Comparison of ENCODE assay signal across 8 mouse cellular contexts in the genomic region with DNA sequence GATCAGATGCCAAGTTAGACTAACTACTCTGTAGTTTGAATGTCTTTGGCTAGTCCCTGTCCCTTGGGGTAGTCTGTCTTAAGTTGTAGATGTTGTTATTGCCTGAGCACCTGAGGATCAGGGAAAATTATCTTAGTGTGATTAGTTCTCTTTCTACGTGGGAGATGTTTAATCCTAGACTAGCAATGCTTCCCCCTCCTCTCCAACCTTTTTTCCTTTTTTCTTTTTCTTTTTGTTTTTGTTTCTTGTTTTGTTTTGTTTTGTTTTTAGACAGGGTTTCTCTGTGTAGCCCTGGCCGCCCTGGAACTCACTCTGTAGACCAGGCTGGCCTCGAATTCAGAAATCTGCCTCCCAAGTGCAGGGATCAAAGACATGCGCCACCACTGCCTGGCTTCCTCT. TPM values are rescaled to one million over a fixed set of nuclear protein-coding genes. Genes with fewer than 3 reads are reported as not detected.
A peak's percentile ranks its signal among the peaks of the same experiment; 100 is the strongest.
DNase-seq lines count a peak whose midpoint lies in the region; ATAC-seq and TF ChIP-seq lines count a peak whose summit lies in the region.

A gene (minus strand): TSS at position 100 of the 399 bp plus-strand sequence.

- ATAC-seq in hindbrain, postnatal 0 days: no peak
- ATAC-seq in megakaryocyte, adult 5-6 weeks (ENCODE audit: poor library complexity, severe bottlenecking): no peak

- H3K9ac ChIP-seq in hindbrain, postnatal 0 days (replicated peaks; ENCODE audit: low read length): peak within 1 kb of the TSS; percentile 98

- H3K4me2 ChIP-seq in hindbrain, postnatal 0 days (ENCODE audit: low read depth, low read length): peak within 1 kb of the TSS; percentile 98

- H3K36me3 ChIP-seq in hindbrain, postnatal 0 days (ENCODE audit: insufficient read depth, low read length): peaks cover 4% of the 10 kb centered on the region; the same call in 1 of the 2 replicates

- H3K4me3 ChIP-seq in gastrocnemius, adult 2 months: peak within 1 kb of the TSS; percentile 79
- peak within 1 kb of the TSS; percentile 81 for H3K4me3 ChIP-seq in hindbrain, postnatal 0 days (ENCODE audit: low read length)

- H3K9me3 ChIP-seq in hindbrain, postnatal 0 days (ENCODE audit: low read length): no peaks in the 10 kb centered on the region

- no peak for TF ChIP-seq CTCF in gastrocnemius, adult 2 months (IDR thresholded peaks at IDR 0.05)
- TF ChIP-seq CTCF in hindbrain, postnatal 0 days (IDR thresholded peaks at IDR 0.05; ENCODE audit: low read depth): no peak

- H3K4me1 ChIP-seq in hindbrain, postnatal 0 days (ENCODE audit: insufficient read depth, low read length): no peaks in the 10 kb centered on the region; the same call in 1 of the 2 replicates

- peak within 1 kb of the TSS; percentile 99 for H3K27ac ChIP-seq in gastrocnemius, adult 2 months
- H3K27ac ChIP-seq in hindbrain, postnatal 0 days: peak within 1 kb of the TSS; percentile 98

- 61% methylated on average over 4 of the region's 4 CpGs for WGBS in hindbrain, postnatal 0 days

- intact Hi-C loops in gastrocnemius, adult 2 months (cut with DNase I): loop anchor here (5.0 kb wide), 1 partner anchor 91 kb away; a partner anchor contains a TSS

- no peak for DNase-seq in heart, adult 18-20 months
- DNase-seq in heart, adult 9 months (ENCODE audit: low spot score in 2 of 2): no peak
- no peak for DNase-seq in adrenal gland, adult 8-10 months
- DNase-seq in gastrocnemius, adult 2 months: no peak
- DNase-seq in hindbrain, postnatal 0 days (ENCODE audit: low spot score): no peak
- DNase-seq in frontal cortex, postnatal 36 days (ENCODE audit: low spot score in 2 of 2): no peak
- DNase-seq in c-Kit-positive CD71-positive TER-119-positive erythroid progenitor cells, embryonic 14.5 days (ENCODE audit: low spot score): no peak

- H3K27me3 ChIP-seq in hindbrain, postnatal 0 days (ENCODE audit: insufficient read depth, low read length): no peaks in the 10 kb centered on the region

RNA-seq across cellular contexts. Expression of the gene that starts here (rescaled TPM):
- 10 to 100 TPM; 69.2 to 80.4 TPM for total RNA-seq in heart, adult 18-20 months (2021)
- total RNA-seq in adrenal gland, adult 8-10 months (2022): 10 to 100 TPM; 44.2 to 54.7 (median 49.3) TPM
- total RNA-seq in gastrocnemius, adult 2 months (2021): 10 to 100 TPM; 51.9 to 52.4 TPM
- total RNA-seq in hindbrain, postnatal 0 days (2014; rRNA removed): 57.4 and 58.5 TPM in 2 replicates
- 133 and 144 TPM in 2 replicates for polyA plus RNA-seq in hindbrain, postnatal 0 days (2015; fragmentation: Nextera tagmentation; extraction: Ambion mirVana)
- total RNA-seq in megakaryocyte, adult 5-6 weeks (2015): 39.6 and 46.4 TPM in 2 replicates
- 21.1 and 22.2 TPM in 2 replicates for total RNA-seq in megakaryocyte, adult 5-6 weeks (2017)
